Mouse (Mus musculus): ENCODE measurements at regions not wholly inside any gene's neighbourhood (a gene's known extent, or its start where the extent isn't known, plus 50 kb on each side); places are given as distances from the start of the nearest gene placed in this dataset.
"Not testable (repeated sequence)": the region's sequence is repeated elsewhere in the genome, so short reads cannot be mapped to it uniquely, and the experiment has no call there.

GRCm38 (mm10) chr13:19300320-19301011 lies 95.1 kb downstream of the Stard3nl start:
- not testable (repeated sequence) for DNase-seq

DNA sequence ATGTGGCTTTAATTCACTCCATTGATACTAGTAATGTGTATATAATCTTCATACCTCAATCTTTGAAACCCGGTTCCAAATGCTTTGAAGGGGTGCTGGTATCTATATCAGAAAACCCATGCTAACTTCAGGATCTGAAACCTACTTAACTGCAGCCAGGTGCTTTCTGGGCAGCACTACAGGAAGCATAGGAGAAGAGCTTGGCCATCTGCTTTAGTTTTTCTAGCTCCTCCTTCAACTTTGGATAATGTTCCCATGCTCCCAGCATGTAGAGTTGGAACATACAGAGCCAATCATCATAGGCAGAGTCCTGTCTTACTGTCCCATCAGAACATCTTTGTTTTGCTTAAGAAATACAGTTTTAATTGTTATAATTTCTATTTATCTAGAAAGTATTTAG lies 99.3 kb downstream of the Stard3nl start:
- no peak for DNase-seq

- no peak for DNase-seq
Measured at GRCm38 (mm10) chr13:19293041-19293440, 102.6 kb downstream of the Stard3nl start.

DNA sequence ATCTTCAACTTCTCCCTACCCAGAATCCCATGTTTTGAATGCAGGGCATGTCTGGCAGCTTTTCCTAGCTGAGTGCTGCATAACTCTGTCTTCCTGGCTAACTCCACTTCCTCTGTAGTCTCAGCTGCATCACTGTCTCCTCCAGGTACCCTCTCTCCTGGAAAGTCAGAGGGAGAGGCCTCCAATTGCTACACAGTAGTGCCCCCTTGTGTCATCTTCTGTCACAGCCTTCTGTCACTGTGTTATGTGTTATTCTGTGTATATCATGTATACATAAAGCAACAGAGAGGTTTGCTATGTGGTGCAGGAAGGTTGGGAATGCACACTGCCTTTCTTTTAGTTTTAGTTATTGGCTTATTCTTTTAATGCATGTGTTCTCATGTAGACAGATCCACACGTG lies 112.4 kb downstream of the Stard3nl start:
- DNase-seq, result no peak

- not testable (repeated sequence) for DNase-seq
Measured at GRCm38 (mm10) chr13:19272548-19273295, 122.9 kb downstream of the Stard3nl start.

DNA sequence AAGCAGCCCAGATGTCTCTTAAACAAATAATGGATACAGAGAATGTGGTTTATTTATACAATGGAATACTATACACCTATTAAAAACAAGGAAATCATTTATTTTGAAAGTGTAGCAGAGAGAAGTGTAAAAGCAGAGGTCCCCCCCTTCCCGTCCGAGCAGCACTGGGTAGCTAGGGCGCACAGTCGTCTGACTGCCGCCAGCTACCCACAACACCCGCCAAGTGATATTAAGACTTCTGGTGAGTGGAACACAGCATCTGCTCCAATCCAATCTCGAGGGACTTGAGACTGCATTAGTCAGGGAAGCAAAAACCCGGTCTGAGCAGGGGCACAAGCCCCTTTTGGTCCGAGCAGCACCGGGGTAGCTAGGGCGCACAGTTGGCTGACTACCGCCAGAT lies 130.6 kb downstream of the Stard3nl start:
- not testable (repeated sequence) for DNase-seq

DNA sequence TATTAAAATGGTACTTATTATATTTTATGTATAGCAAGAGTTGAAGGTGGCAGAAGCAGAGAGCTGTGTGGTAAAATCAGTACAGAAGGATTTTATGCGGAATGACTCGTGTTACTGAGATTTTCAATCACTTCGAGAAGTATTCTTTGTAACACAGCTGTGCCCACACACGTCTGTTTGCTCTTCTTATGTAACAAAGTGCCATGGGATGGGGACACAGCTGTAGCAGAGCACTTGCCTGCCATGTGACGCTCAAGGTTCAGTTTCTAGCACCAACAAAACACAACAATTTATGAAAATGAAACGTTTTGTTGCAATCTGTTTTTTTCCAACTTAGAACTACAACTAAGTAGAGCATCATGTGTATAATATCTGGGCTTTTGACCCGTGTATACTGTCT lies 149.0 kb downstream of the Stard3nl start:
- DNase-seq, result not testable (repeated sequence)

GRCm38 (mm10) chr13:19242580-19242979 lies 153.0 kb downstream of the Stard3nl start:
- DNase-seq, result not testable (repeated sequence)

- DNase-seq, result peak; percentile 9 to 47
Measured at GRCm38 (mm10) chr13:19236340-19236739, 159.3 kb downstream of the Stard3nl start.

DNA sequence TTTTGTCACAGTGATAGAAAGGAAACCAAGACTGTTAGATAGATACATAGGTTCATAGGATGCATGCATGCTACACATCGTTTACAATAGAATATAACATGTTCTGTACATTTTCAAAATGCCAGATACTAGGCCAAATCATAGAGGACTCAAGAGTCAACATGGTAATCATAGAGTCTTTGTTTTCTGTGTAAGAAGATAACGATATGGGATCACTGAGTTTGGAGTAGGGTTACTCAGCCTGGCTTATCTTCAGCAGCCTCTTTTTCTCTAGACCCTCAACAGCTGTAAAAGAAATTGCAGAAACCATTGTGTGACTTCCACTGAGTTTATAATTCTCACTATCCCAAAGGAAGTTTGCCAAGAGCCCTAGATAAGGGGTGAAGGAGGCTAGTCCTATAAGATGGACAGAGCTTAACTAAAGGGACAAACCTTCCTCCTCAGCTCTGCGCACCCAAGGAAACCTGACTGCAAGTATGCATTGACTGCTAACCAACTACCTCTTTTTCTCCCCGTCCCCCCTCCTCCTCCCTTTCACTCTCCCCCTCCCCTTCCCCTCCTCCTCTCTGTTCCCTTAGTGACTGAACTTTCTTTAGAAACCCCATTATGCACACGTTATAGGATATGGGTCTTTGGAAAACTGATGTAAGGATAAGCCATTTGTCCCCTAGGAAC lies 160.8 kb downstream of the Stard3nl start:
- no peak for DNase-seq

GRCm38 (mm10) chr13:19220004-19220403 lies 175.6 kb downstream of the Stard3nl start:
- DNase-seq, result not testable (repeated sequence)

DNA sequence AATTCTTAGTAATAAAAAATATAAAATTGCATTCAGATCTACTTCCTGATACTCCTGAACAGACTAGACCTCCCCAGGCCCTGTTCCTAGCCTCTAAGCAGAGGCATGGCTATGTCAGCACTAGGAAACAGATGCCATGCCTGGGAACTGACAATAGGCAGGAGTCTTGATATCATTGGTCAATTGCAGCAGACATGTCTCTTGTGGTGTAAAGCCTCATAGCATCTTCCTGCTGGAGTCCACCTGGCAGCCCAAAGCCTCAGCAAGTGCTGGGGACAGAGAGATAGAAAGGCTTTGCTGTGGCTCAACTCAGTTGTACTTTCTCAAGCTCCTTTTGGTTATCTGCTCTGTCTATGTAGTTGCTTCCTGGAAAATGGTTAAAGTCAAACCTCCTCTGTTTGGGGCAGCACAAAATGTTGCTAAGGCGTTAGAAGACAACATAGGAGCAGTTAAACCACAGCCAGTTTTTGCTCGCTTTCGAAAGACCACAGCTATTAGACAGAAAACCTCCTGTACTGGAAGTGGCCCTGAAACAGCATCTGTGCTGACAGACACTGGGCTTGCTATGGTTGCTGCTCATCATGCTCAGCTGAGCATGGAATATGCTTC lies 176.1 kb downstream of the Stard3nl start:
- not testable (repeated sequence) for DNase-seq

- DNase-seq, result no peak
Measured at GRCm38 (mm10) chr13:19204669-19205068, 190.9 kb downstream of the Stard3nl start.

- DNase-seq, result not testable (repeated sequence)
Measured at GRCm38 (mm10) chr13:19202320-19202719, 193.3 kb downstream of the Stard3nl start.
